Mouse (Mus musculus): ENCODE results near the gene Hacl1. TPM values are rescaled to one million over a fixed set of nuclear protein-coding genes. Genes with fewer than 3 reads are reported as not detected.

Gene Hacl1
- 7.8 and 13.5 TPM in 2 replicates for polyA plus RNA-seq (2021; fragmentation: Nextera tagmentation)
- long read RNA-seq, experiment 1, transcript Hacl1-201 (17 exons, 2,644 nt): major isoform, 57 of 75 reads
- long read RNA-seq, experiment 1, partial matches to known transcripts: 2 of 75 reads
- long read RNA-seq, experiment 1, other reads (novel, unspliced or antisense): 15 of 75 reads
- long read RNA-seq, experiment 2, transcript Hacl1-201 (17 exons, 2,644 nt): major isoform, 15 of 16 reads
- long read RNA-seq, experiment 2, partial matches to known transcripts: 0 of 16 reads
- long read RNA-seq, experiment 2, other reads (novel, unspliced or antisense): 1 of 16 reads

DNA sequence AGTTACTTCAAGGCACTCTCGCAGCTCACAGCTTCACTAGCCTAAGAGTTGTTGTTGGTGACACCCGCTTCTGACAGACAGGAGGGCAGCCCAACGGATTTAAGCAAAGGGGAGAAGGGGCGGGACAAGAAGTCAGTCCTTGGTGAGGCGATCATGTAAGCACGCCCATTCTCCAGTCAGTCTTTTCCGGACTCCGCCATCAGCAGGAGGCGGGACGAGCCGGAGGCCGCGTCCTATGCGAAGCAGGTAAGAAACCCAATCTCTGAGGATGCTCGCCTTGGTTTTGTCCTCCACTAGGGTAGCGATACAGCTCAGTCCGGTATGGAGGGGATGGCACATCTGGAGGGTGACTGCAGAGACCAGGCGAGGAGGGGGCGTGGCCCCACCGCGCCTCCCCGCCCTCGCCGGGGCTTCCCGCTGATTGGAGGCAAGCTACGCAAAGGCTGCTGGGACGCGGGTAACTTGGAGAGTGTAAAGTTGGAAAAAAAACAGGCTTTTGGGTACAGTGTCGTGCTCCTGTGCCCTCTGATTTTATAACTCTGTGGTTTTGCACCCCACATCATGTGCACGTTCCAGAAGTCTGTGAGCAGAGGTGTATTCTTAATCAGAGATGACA is at the start of gene Hacl1, which contains the start of gene Btd:
TSS of gene Hacl1 (minus strand) at position 397 of the 616 bp plus-strand sequence.
TSS of gene Btd (plus strand) at position 139 of the 616 bp plus-strand sequence.

DNA sequence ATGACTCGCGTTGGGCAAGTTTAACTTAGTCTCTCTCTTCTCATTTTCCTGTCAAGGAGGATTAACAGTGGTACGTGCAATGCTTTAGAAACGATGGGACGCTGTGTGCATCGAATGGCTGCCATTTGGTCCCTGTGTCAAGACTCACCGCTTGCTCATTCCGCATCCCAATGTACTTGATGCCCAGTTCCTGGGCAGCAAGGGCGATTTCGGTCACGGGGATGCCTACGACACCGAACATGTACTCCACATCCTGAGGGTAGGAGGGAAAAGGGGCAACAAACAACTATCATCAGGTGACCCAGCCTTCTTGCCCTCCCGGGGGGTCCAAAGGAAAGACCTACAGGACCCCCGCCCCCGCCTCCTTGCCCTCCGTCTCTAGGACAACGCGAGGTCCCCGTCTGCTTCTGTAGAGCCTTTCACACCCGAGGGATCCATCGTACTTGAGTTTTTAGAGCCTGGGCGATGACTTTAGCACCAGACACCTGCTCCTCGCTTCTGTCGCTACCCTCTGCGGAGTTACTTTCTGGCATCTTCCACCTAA is 668 bp downstream of the Hacl1 start, which contains the start of gene Gm49387:
TSS of gene Gm49387 (minus strand) at position 533 of the 544 bp plus-strand sequence.

DNA sequence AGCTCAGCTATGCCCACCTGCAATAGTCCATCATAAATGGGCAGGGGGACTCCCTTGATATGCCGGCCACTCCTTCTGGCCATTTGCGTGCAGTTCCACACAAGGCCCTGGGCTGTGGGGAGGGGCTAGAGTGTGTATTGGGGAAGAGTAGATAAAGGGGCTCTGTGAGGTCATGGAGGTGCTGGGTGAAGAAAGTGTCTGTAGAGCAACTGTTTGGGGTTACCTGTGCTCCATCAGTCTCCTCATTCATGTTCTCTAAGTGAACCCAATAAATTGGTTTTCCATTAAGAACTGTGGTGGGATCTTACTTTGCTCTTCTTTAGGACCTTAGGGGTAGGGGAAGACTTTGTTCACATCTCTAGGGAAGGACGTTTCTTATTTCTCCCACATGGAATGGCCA is 49.8 kb downstream of the Hacl1 start, which contains the start of gene Colq:
TSS of gene Colq (minus strand) at position 101 of the 400 bp plus-strand sequence.

Other genes starting within 250 kb of the Hacl1 start
- gene Sh3bp5, start 205.2 kb downstream of the Hacl1 start, polyA plus RNA-seq (2021; fragmentation: Nextera tagmentation): 22.4 and 23.5 TPM in 2 replicates
- gene Eaf1, start 146.9 kb downstream of the Hacl1 start, polyA plus RNA-seq (2021; fragmentation: Nextera tagmentation): 3.1 and 4.1 TPM in 2 replicates
- 12.1 and 12.4 TPM in 2 replicates for gene Mettl6, start 146.2 kb downstream of the Hacl1 start, polyA plus RNA-seq (2021; fragmentation: Nextera tagmentation)
- 0.82 and 0.84 TPM in 2 replicates for gene Colq, start 49.9 kb downstream of the Hacl1 start, polyA plus RNA-seq (2021; fragmentation: Nextera tagmentation)
- gene Gm49387, start 408 bp downstream of the Hacl1 start, polyA plus RNA-seq (2021; fragmentation: Nextera tagmentation): not detected in 2 replicates
- 7.2 and 8.8 TPM in 2 replicates for gene Btd, start 258 bp downstream of the Hacl1 start, polyA plus RNA-seq (2021; fragmentation: Nextera tagmentation)
- 2.8 and 3.3 TPM in 2 replicates for gene Ankrd28, start 189.4 kb upstream of the Hacl1 start, polyA plus RNA-seq (2021; fragmentation: Nextera tagmentation)

All from left cerebral cortex, adult 6 months (tissue).